Mouse (Mus musculus): ENCODE data around the gene Ugt1a8. TPM values are rescaled to one million over a fixed set of nuclear protein-coding genes. Genes with fewer than 3 reads are reported as not detected.
A peak's percentile ranks its signal among the peaks of the same experiment; 100 is the strongest.
"Not testable (repeated sequence)": the region's sequence is repeated elsewhere in the genome, so short reads cannot be mapped to it uniquely, and the experiment has no call there.

Ugt1a8 gene
- total and polyA plus RNA-seq, 3 experiments = not detected

- intact Hi-C loops (cut with DNase I) = no loop called here
- 54% methylated on average over 2 of the region's 2 CpGs for WGBS
- DNase-seq = no peak
- Histone ChIP-seq H3K4me1 (ENCODE audit: control insufficient read depth, insufficient read depth, low read length) (no peaks in the 10 kb centered on the region), H3K27ac (no peak overlapping the region), H3K36me3 (ENCODE audit: control insufficient read depth, insufficient read depth, low read length) (no peaks in the 10 kb centered on the region), H3K79me2 (replicated peaks; ENCODE audit: control insufficient read depth, insufficient read depth, low read length) (no peaks in the 10 kb centered on the region), H3K27me3 (ENCODE audit: control insufficient read depth, insufficient read depth, low read length) (no peaks in the 10 kb centered on the region), H3K9ac (ENCODE audit: low read depth, low read length) (no peak overlapping the region), H3K4me3 (no peak overlapping the region)
- no peak for TF ChIP-seq POLR2A (IDR thresholded peaks at IDR 0.05; ENCODE audit: insufficient read depth, low read depth, low read length)
- no peak for TF ChIP-seq CTCF (IDR thresholded peaks at IDR 0.05)
- TF ChIP-seq EP300 (IDR thresholded peaks at IDR 0.05; ENCODE audit: insufficient read depth, low read depth, low read length) = no peak
Measured at GRCm38 (mm10) chr1:88105656-88106055, 18.0 kb downstream of the Ugt1a8 start.

GRCm38 (mm10) chr1:88109027-88109557, 21.5 kb downstream of the Ugt1a8 start:
- WGBS = 80% methylated on average over 2 of the region's 2 CpGs
- H3K79me2 ChIP-seq (replicated peaks; ENCODE audit: control insufficient read depth, insufficient read depth, low read length); H3K36me3 ChIP-seq (ENCODE audit: control insufficient read depth, insufficient read depth, low read length); H3K27me3 ChIP-seq (ENCODE audit: control insufficient read depth, insufficient read depth, low read length); H3K27ac ChIP-seq; DNase-seq; H3K4me3 ChIP-seq; H3K4me1 ChIP-seq (ENCODE audit: control insufficient read depth, insufficient read depth, low read length); H3K9ac ChIP-seq (ENCODE audit: low read depth, low read length); intact Hi-C loops (cut with DNase I): not testable (repeated sequence)

GRCm38 (mm10) chr1:88109604-88110003, 22.0 kb downstream of the Ugt1a8 start:
- H3K27me3 ChIP-seq (ENCODE audit: control insufficient read depth, insufficient read depth, low read length); intact Hi-C loops (cut with DNase I); H3K27ac ChIP-seq; H3K4me1 ChIP-seq (ENCODE audit: control insufficient read depth, insufficient read depth, low read length); DNase-seq; H3K4me3 ChIP-seq; H3K79me2 ChIP-seq (replicated peaks; ENCODE audit: control insufficient read depth, insufficient read depth, low read length); H3K36me3 ChIP-seq (ENCODE audit: control insufficient read depth, insufficient read depth, low read length); H3K9ac ChIP-seq (ENCODE audit: low read depth, low read length): not testable (repeated sequence)
- WGBS = 49% methylated on average over 2 of the region's 2 CpGs

GRCm38 (mm10) chr1:88112769-88113168, 25.2 kb downstream of the Ugt1a8 start:
- H3K27me3 ChIP-seq (ENCODE audit: control insufficient read depth, insufficient read depth, low read length); H3K27ac ChIP-seq; DNase-seq; H3K79me2 ChIP-seq (replicated peaks; ENCODE audit: control insufficient read depth, insufficient read depth, low read length); H3K4me3 ChIP-seq; H3K9ac ChIP-seq (ENCODE audit: low read depth, low read length); H3K4me1 ChIP-seq (ENCODE audit: control insufficient read depth, insufficient read depth, low read length); H3K36me3 ChIP-seq (ENCODE audit: control insufficient read depth, insufficient read depth, low read length); intact Hi-C loops (cut with DNase I): not testable (repeated sequence)
- 86% methylated on average over 6 of the region's 6 CpGs for WGBS

- DNase-seq; H3K27ac ChIP-seq; H3K27me3 ChIP-seq (ENCODE audit: control insufficient read depth, insufficient read depth, low read length); H3K4me3 ChIP-seq; H3K9ac ChIP-seq (ENCODE audit: low read depth, low read length); H3K36me3 ChIP-seq (ENCODE audit: control insufficient read depth, insufficient read depth, low read length); H3K79me2 ChIP-seq (replicated peaks; ENCODE audit: control insufficient read depth, insufficient read depth, low read length); H3K4me1 ChIP-seq (ENCODE audit: control insufficient read depth, insufficient read depth, low read length); intact Hi-C loops (cut with DNase I): not testable (repeated sequence)
- TF ChIP-seq CTCF (IDR thresholded peaks at IDR 0.05) = peak; percentile 47; the same call in 1 of the 2 replicates
- whole genome bisulfite sequencing = 7% methylated on average over 4 of the region's 4 CpGs
Measured at GRCm38 (mm10) chr1:88120550-88120949, 32.9 kb downstream of the Ugt1a8 start.

GRCm38 (mm10) chr1:88121521-88121920, 33.9 kb downstream of the Ugt1a8 start:
- H3K36me3 ChIP-seq (ENCODE audit: control insufficient read depth, insufficient read depth, low read length); intact Hi-C loops (cut with DNase I); H3K4me1 ChIP-seq (ENCODE audit: control insufficient read depth, insufficient read depth, low read length); H3K79me2 ChIP-seq (replicated peaks; ENCODE audit: control insufficient read depth, insufficient read depth, low read length); H3K4me3 ChIP-seq; DNase-seq; H3K9ac ChIP-seq (ENCODE audit: low read depth, low read length); H3K27ac ChIP-seq; H3K27me3 ChIP-seq (ENCODE audit: control insufficient read depth, insufficient read depth, low read length): not testable (repeated sequence)
- no CpG with 5 or more reads among the region's 1 CpGs for WGBS

- DNase-seq; H3K27me3 ChIP-seq (ENCODE audit: control insufficient read depth, insufficient read depth, low read length); intact Hi-C loops (cut with DNase I); H3K27ac ChIP-seq; H3K4me1 ChIP-seq (ENCODE audit: control insufficient read depth, insufficient read depth, low read length); H3K4me3 ChIP-seq; H3K36me3 ChIP-seq (ENCODE audit: control insufficient read depth, insufficient read depth, low read length); H3K9ac ChIP-seq (ENCODE audit: low read depth, low read length); H3K79me2 ChIP-seq (replicated peaks; ENCODE audit: control insufficient read depth, insufficient read depth, low read length): not testable (repeated sequence)
- WGBS = 74% methylated on average over 4 of the region's 4 CpGs
Measured at GRCm38 (mm10) chr1:88125827-88126360, 38.3 kb downstream of the Ugt1a8 start.

GRCm38 (mm10) chr1:88129091-88129490, 41.5 kb downstream of the Ugt1a8 start:
- H3K36me3 ChIP-seq (ENCODE audit: control insufficient read depth, insufficient read depth, low read length); H3K27ac ChIP-seq; H3K27me3 ChIP-seq (ENCODE audit: control insufficient read depth, insufficient read depth, low read length); H3K4me1 ChIP-seq (ENCODE audit: control insufficient read depth, insufficient read depth, low read length); intact Hi-C loops (cut with DNase I); H3K79me2 ChIP-seq (replicated peaks; ENCODE audit: control insufficient read depth, insufficient read depth, low read length); DNase-seq; H3K9ac ChIP-seq (ENCODE audit: low read depth, low read length); H3K4me3 ChIP-seq: not testable (repeated sequence)
- WGBS = 76% methylated on average over 2 of the region's 2 CpGs

GRCm38 (mm10) chr1:88130223-88130622, 42.6 kb downstream of the Ugt1a8 start:
- H3K79me2 ChIP-seq (replicated peaks; ENCODE audit: control insufficient read depth, insufficient read depth, low read length); intact Hi-C loops (cut with DNase I); H3K4me1 ChIP-seq (ENCODE audit: control insufficient read depth, insufficient read depth, low read length); H3K27ac ChIP-seq; H3K36me3 ChIP-seq (ENCODE audit: control insufficient read depth, insufficient read depth, low read length); H3K9ac ChIP-seq (ENCODE audit: low read depth, low read length); H3K27me3 ChIP-seq (ENCODE audit: control insufficient read depth, insufficient read depth, low read length); DNase-seq; H3K4me3 ChIP-seq: not testable (repeated sequence)
- 82% methylated on average over 1 of the region's 1 CpGs for WGBS
